Mouse (Mus musculus) neural tube, embryonic 11.5 days (tissue): ENCODE results near the gene Tapbpl. TPM values are rescaled to one million over a fixed set of nuclear protein-coding genes. Genes with fewer than 3 reads are reported as not detected.

Experiments
- ATAC-seq: fragments of 200-750 bp; cut with Nextera tagmentation; 2 replicates; pipeline ENCODE4 v1.8.0; 2017; ENCODE audit warnings: moderate number of reproducible peaks, mild to moderate bottlenecking, moderate TSS enrichment, moderate library complexity; ENCODE audit not compliant: insufficient read depth, low FRiP score, low TSS enrichment
- DNase-seq: peaks from one replicate; pipeline ENCODE4 v3.0.0-alpha.2; 2015; ENCODE audit warnings: low spot score
- H3K27ac ChIP-seq: fragments of 300-500 bp; sonication (generic); 2 replicates; pipeline ENCODE4 v1.5.1; 2014; ENCODE audit warnings: low read depth, mild to moderate bottlenecking, low read length
- H3K27me3 ChIP-seq: fragments of 300-500 bp; sonication (generic); 2 replicates; pipeline ENCODE4 v1.6.1; 2014; ENCODE audit warnings: mild to moderate bottlenecking, low read length, mixed read lengths; ENCODE audit not compliant: control insufficient read depth, insufficient read depth
- H3K36me3 ChIP-seq: fragments of 300-500 bp; sonication (generic); 2 replicates; pipeline ENCODE4 v1.6.1; 2014; ENCODE audit warnings: mild to moderate bottlenecking, low read length, moderate library complexity, mixed read lengths; ENCODE audit not compliant: control insufficient read depth, insufficient read depth
- H3K4me1 ChIP-seq: fragments of 300-500 bp; sonication (generic); 2 replicates; pipeline ENCODE4 v1.6.1; 2014; ENCODE audit warnings: low read length, mixed read lengths; ENCODE audit not compliant: control insufficient read depth, insufficient read depth
- H3K4me2 ChIP-seq: fragments of 300-500 bp; sonication (generic); 2 replicates; pipeline ENCODE4 v1.6.1; 2014; ENCODE audit warnings: low read depth, mild to moderate bottlenecking, moderate library complexity
- H3K4me3 ChIP-seq: fragments of 300-500 bp; sonication (generic); 2 replicates; pipeline ENCODE4 v1.5.1; 2014; ENCODE audit warnings: low read depth, low read length
- H3K9ac ChIP-seq: fragments of 300-500 bp; sonication (generic); 2 replicates; pipeline ENCODE4 v1.6.1; 2014; ENCODE audit warnings: mild to moderate bottlenecking, low read length
- H3K9me3 ChIP-seq: fragments of 300-500 bp; sonication (generic); 2 replicates; pipeline ENCODE4 v1.6.1; 2016; ENCODE audit warnings: low read length; ENCODE audit not compliant: control insufficient read depth
- WGBS: fragments of 180-500 bp; shearing (Covaris S2); extraction: QIAGEN DNeasy Blood & Tissue Kit; methylation state at CpG from one replicate; pipeline ENCODE4 v1.1.7; 2014; 5-methylcytosine and 5-hydroxymethylcytosine counted together
- polyA plus RNA-seq: library from polyadenylated mRNA; unstranded; fragments of >200 nt; fragmentation: Nextera tagmentation; extraction: Ambion mirVana; gene quantifications from 2 replicates; pipeline ENCODE4 v1.2.1, GENCODE M21; 2014

Tapbpl gene
- polyA plus RNA-seq, 1 experiment from 2014 or later: 1.7 TPM

DNA sequence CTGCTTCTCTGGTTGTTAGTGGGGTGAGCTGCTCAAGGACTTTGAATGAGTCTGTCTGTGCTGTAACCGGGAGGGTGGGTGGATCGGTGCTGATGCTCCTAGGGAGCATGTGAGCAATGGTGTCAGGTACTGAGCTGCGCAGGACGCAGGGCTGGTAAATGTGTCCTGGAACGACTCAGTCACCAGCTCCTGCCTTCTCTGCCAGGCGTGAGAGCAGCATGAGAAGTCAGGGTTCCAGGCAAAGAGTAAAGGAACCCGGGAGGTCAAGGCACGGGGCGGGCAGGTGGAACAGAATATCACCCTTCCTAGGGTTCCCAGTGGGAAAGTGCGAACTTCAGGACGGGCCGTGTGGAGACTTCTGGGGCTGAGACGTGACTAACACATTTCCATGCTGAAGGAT, 34.4 kb upstream of the Tapbpl start:
- Histone ChIP-seq H3K36me3 (no peaks in the 10 kb centered on the region), H3K9me3 (no peaks in the 10 kb centered on the region), H3K27ac (no peak overlapping the region), H3K4me3 (no peak overlapping the region), H3K4me1 (no peaks in the 10 kb centered on the region), H3K4me2 (no peak overlapping the region), H3K9ac (no peak overlapping the region), H3K27me3 (no peaks in the 10 kb centered on the region)
- WGBS: 78% methylated on average over 13 of the region's 13 CpGs
- DNase-seq (no peak), ATAC-seq (no peak)

DNA sequence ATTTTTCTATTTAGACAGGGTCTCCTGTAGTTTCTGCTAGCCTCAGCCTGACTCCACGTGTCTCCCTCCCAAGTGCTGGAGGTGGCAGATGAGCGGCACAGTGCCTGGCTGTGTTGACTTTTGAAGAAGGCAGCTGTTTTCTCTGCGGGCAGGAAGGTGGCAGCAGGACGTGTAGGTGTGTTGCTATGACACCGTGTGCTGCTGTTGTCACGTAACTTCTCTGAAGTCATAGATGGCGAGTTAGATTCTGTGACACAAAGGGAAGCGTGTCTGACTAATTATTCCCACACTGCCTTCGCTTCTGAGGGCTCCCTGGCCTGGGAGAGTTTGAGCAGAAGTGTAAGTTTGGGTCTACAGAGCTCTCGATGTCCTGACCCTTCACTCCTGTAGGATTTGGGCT, 33.6 kb upstream of the Tapbpl start:
- H3K4me1 ChIP-seq: no peaks in the 10 kb centered on the region
- H3K4me3 ChIP-seq: no peak overlapping the region
- H3K27me3 ChIP-seq: no peaks in the 10 kb centered on the region
- H3K9me3 ChIP-seq: no peaks in the 10 kb centered on the region
- no peak for ATAC-seq
- no peak overlapping the region for H3K4me2 ChIP-seq
- no peak overlapping the region for H3K27ac ChIP-seq
- H3K9ac ChIP-seq: no peak overlapping the region
- H3K36me3 ChIP-seq: no peaks in the 10 kb centered on the region
- DNase-seq: no peak
- 54% methylated on average over 10 of the region's 10 CpGs for WGBS

DNA sequence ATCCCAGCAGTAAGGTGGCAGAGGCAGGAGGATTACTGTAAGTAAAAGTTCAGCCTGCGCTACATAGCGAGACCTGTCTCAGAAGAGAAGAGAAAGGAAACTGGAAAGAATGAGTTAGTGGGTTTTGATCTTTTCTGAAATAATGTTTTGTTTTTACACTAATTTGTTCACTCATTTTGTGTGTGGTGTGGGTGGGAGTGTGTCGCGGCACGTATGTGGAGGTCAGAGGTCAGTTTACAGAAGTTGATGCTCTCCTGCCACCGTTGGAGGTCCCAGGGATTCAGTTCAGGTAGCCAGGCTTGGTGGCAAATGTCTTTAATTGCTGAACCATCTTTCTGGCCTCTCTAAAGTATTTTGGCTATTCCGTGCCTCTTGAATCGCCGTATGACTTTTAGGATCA, 32.6 kb upstream of the Tapbpl start:
- WGBS: 85% methylated on average over 9 of the region's 9 CpGs

DNA sequence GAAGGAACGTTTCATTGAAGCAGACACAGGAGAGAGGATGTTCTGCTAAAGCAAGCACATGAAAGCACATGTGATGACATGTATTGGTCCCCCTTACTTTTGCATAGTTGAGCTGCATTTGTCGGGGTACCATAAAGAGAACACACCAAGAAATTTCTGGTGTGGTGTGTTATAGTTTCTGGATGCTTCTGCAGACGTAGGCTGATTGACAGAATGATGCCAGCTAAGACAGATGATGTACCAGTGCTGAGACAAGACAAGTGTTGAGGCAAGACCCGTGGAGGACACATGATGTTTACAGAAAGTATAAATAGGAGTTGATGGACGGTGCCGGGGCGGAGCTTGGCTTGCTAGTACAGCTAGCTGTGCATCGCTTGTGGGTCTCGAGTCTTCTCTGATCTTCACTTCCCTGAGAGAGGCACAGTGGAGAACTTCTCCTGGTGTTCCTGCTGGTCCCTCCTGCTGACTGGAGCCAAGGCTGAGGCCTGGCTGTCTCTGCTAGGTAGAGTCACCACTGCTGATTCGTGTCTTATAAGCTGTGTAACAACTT, 28.4 kb upstream of the Tapbpl start:
- ATAC-seq: no peak
- no peaks in the 10 kb centered on the region for H3K4me1 ChIP-seq
- H3K4me3 ChIP-seq: no peak overlapping the region
- H3K9ac ChIP-seq: no peak overlapping the region
- H3K4me2 ChIP-seq: no peak overlapping the region
- 86% methylated on average over 10 of the region's 10 CpGs for WGBS
- H3K27me3 ChIP-seq: no peaks in the 10 kb centered on the region
- no peaks in the 10 kb centered on the region for H3K9me3 ChIP-seq
- H3K27ac ChIP-seq: no peak overlapping the region
- DNase-seq: no peak
- no peaks in the 10 kb centered on the region for H3K36me3 ChIP-seq

More for the DNA sequence above, 32.6 kb upstream of the Tapbpl start:
- DNase-seq (no peak), ATAC-seq (no peak)
- no peak overlapping the region for H3K27ac ChIP-seq
- no peaks in the 10 kb centered on the region for H3K9me3 ChIP-seq
- no peaks in the 10 kb centered on the region for H3K27me3 ChIP-seq
- H3K36me3 ChIP-seq: no peaks in the 10 kb centered on the region
- H3K4me1 ChIP-seq: no peaks in the 10 kb centered on the region
- H3K4me2 ChIP-seq: no peak overlapping the region
- H3K4me3 ChIP-seq: no peak overlapping the region
- H3K9ac ChIP-seq: no peak overlapping the region

DNA sequence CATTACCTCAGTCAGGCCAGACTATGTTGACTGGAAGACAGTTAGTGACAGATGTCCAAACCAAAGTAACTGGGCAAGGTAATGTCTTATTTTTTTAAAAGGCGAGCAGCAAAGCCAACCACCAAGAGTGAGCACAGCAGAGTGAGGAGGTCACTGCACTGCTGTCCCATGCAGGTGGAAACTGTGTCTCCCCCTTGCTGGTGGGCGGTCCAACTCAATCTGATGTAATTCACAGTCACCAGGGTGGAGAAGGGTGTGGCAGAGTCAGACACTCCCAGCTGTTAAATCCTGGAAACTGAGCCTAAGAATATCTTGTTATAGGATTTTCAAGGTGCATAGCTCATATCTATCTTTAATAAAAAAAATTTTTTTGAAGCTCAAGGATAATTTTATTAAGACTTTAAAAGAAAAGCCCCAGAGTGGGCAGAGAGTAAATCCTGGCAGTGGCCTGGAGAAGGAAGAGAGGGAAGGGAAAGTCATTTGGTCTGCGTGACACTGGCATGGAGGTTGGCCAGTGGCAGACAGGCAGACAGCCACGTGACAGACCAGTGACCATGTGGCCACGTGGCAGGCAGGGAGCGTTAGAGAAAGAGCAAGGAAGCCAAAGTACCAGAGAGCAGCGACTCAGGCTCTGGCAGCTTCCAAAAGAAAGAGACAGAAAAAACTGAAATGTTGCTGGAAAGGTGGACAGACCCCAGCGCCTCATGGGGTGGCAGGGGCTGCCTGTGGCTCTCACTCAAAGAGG, 24.7 kb upstream of the Tapbpl start:
- Histone ChIP-seq H3K4me3 (no peak overlapping the region), H3K27me3 (no peaks in the 10 kb centered on the region), H3K9ac (no peak overlapping the region), H3K4me2 (no peak overlapping the region), H3K9me3 (no peaks in the 10 kb centered on the region), H3K4me1 (no peaks in the 10 kb centered on the region), H3K27ac (no peak overlapping the region), H3K36me3 (no peaks in the 10 kb centered on the region)
- DNase-seq (no peak), ATAC-seq (no peak)
- WGBS: 80% methylated on average over 8 of the region's 8 CpGs

DNA sequence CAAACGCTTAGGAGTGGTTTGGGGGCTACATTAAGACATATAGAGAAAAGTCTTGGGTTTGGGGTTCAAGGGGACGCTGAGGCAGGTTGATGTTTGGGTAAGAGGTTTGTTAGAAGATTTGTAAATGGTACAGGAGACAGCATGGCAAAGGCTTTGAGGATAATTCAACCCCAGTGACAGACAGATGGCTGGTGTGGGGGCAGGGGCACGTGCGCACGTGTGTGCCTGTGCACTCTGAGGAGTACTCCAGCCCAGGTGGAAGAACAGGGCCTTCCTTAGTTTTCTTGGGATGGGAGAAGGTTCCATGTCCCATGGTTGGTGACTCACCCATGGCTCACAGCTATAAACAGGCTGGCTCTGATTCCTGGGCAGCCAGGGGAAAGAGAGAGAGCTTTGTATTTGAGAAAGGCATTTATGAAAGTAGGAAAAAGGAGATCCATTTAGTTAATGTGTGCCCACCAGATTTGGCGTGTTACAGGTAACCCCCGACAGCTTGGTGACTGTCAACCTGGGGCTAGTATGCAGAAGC, 23.9 kb upstream of the Tapbpl start:
- WGBS: 87% methylated on average over 7 of the region's 7 CpGs
- Histone ChIP-seq H3K27me3 (no peaks in the 10 kb centered on the region), H3K27ac (no peak overlapping the region), H3K4me2 (no peak overlapping the region), H3K4me3 (no peak overlapping the region), H3K36me3 (no peaks in the 10 kb centered on the region), H3K4me1 (no peaks in the 10 kb centered on the region), H3K9ac (no peak overlapping the region), H3K9me3 (no peaks in the 10 kb centered on the region)
- DNase-seq (no peak), ATAC-seq (no peak)

DNA sequence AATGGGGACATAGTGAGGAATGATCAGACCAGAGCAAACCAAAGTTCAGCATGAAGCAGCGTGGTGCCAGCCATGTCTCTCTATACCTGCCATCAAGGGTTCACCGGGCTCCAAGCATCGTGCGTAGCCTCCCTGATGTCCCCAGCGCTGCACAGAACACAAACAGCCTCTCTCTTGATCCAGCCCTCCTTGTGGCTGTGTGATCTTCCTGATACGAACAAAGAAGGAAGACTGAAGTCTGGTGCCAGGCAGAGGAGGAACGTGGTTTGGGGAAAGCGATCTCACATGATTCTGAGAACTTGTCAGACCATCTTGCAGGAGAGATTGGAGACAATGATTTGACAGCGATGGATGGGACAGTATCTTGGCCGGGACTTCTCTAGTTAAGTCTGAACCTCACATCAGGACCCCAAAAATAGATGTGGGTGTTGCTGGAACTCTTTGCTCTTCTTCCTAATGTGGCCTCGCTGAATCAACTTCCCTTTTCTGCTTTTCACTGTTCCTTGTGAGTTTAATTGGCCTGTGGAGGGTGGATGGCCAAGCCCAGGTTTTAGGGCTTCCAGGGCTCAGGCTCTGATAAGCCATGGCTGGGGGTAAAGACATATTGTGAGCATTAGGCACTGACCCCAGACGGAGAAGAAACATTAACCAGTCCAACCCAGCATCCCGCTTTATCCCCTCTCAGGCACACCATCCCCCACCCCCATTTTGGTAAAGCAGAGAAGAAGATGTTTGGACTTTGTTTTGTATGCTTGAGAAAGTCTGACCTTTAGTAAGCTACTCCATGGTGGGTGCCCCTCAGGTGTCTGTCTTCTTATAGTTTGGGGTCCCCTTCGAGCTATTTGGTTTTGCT, 22.4 kb upstream of the Tapbpl start:
- DNase-seq (no peak), ATAC-seq (no peak)
- Histone ChIP-seq H3K27me3 (no peaks in the 10 kb centered on the region), H3K36me3 (no peaks in the 10 kb centered on the region), H3K9ac (no peak overlapping the region), H3K4me3 (no peak overlapping the region), H3K27ac (no peak overlapping the region), H3K4me1 (no peaks in the 10 kb centered on the region), H3K9me3 (no peaks in the 10 kb centered on the region), H3K4me2 (no peak overlapping the region)
- WGBS: 86% methylated on average over 14 of the region's 14 CpGs

DNA sequence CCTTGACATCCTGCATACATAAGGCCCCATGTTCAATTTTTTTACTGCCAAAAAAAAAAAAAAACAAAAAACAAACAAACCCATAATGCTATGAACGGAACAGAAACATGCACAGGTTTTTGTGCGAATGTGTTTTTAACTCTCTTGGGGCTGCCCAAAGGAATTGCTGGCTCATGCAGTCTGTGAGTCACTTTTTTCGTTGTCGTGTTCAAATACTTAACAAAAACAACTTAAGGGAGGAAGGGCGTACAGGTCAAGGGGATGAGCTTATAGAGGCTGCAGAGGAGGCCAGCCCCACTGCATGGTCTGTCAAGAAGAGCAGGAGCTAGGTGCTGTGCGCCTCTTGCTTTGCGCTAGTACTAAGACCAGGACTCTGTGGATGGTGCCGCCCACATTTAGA, 21.1 kb upstream of the Tapbpl start:
- no peak overlapping the region for H3K4me2 ChIP-seq
- H3K9ac ChIP-seq: no peak overlapping the region
- no peaks in the 10 kb centered on the region for H3K9me3 ChIP-seq
- no peaks in the 10 kb centered on the region for H3K27me3 ChIP-seq
- WGBS: 96% methylated on average over 8 of the region's 8 CpGs
- no peak overlapping the region for H3K27ac ChIP-seq
- H3K4me1 ChIP-seq: no peaks in the 10 kb centered on the region
- H3K36me3 ChIP-seq: no peaks in the 10 kb centered on the region
- DNase-seq: no peak
- no peak overlapping the region for H3K4me3 ChIP-seq
- no peak for ATAC-seq
